Mouse (Mus musculus): ENCODE results near the gene Gm27179.
"Not testable (repeated sequence)": the region's sequence is repeated elsewhere in the genome, so short reads cannot be mapped to it uniquely, and the experiment has no call there.

The Gm27179 gene

GRCm38 (mm10) chr14:69470122-69470708, 42.1 kb downstream of the Gm27179 start:
- DNase-seq = not testable (repeated sequence)

DNA sequence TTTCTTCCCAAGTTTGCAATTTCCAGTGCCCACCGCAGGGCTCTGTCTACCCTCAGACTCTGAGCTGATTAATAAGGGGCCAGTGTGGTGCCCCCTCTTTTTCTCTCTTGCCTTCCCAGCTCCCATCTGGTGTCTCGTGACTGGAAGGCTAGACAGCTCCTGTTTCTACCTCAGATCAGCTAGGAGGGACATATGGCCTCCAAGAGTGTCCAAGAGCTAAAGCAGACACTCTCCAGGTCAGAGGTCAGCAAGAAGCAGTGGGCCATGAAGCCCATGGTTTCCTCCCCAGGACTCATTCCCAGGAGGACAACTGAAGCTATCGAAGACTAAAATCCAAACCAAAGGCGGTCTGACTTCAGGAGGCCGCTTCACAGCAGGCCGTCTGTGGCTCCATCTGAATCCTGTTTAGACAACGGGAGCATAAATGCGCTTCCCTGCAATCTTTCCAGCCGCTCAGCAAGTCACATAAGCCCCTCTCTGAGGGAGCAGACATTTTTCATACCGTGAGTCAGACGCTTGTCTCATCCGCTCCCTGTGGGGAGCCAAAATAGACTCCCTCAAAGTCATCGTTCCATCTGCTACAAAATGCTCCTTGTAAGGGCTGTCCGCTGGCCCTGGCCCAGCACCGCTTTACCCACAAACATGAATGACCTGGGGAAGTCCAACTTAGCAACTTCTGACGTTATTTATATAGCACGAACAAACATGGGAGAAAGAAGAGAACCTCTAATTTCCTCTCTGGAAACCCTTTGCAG, 44.6 kb downstream of the Gm27179 start:
- DNase-seq = not testable (repeated sequence)

- DNase-seq = not testable (repeated sequence)
Measured at GRCm38 (mm10) chr14:69464465-69464864, 47.9 kb downstream of the Gm27179 start.
